Mouse (Mus musculus): ENCODE data around the gene Prpf19. TPM values are rescaled to one million over a fixed set of nuclear protein-coding genes. Genes with fewer than 3 reads are reported as not detected.

Gene Prpf19
- polyA plus RNA-seq, 1 experiment from 2014 or later: 35.8 TPM

DNA sequence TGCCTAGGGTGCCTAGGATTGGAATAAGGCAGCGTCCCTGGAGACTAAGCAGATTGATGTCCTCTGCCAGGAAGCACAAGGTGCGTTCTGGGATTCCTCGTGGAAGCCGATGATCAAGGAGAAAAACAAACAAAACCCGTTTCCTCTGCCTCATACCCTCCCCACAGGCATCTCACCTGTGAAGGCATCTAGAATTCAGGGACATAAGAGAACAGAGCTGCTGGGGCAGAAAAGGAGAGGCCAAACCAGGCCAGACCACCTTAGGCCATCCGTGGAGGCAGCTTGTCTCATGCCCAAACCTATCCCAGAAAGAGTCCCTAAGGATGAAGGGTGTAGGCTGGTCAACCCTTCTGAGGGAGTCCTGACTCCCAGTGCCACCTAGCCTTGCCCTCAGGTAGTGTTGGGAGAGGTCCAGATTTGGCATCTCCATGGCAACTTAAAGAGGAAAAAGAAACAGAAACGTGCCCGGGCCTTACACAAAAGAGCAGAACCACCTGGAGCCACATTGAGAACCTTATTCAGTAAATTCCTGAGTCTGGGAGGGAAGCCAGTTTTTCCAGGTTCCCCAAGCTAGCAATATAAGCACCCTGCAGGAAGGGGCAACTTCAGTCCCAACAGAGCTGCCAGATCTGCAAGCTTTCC lies 25.0 kb upstream of the Prpf19 start, which contains the start of gene Tmem132a:
Tmem132a (minus strand) TSS at position 55 of the 642 bp plus-strand sequence.
- Histone ChIP-seq H3K4me3 (replicated peaks) (peak within 1 kb of the TSS; percentile 77), H3K9ac (peak within 1 kb of the TSS; percentile 86), H3K4me2 (replicated peaks) (peak within 1 kb of the TSS; percentile 85), H3K27me3 (replicated peaks) (no peaks in the 10 kb centered on the region), H3K36me3 (peaks cover 26% of the 10 kb centered on the region), H3K27ac (peak within 1 kb of the TSS; percentile 76; the same call in 1 of the 2 replicates), H3K4me1 (replicated peaks) (peaks cover 14% of the 10 kb centered on the region), H3K9me3 (no peaks in the 10 kb centered on the region)
- peak; percentile 21 for ATAC-seq
- WGBS: 3% methylated on average over 8 of the region's 8 CpGs

DNA sequence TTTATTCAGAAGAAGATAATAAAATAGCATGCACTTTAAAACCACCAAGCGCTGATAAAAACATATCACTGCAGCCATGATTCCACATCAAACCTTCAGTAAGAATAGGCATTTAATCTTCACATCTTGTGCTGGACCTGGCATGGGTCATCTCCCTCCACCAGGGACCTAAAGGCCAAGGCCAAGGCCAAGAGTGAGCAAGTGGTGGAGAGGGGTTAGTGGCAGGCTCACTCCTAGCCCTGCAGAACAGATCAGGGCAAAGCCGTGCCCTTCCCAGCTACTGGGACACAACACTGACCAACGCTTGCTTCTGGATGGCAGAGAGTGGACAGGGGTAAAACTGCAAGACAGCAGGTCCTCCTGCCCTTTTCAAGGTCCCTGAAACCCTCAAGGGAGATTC lies 24.4 kb upstream of the Prpf19 start:
- WGBS: 88% methylated on average over 3 of the region's 3 CpGs

DNA sequence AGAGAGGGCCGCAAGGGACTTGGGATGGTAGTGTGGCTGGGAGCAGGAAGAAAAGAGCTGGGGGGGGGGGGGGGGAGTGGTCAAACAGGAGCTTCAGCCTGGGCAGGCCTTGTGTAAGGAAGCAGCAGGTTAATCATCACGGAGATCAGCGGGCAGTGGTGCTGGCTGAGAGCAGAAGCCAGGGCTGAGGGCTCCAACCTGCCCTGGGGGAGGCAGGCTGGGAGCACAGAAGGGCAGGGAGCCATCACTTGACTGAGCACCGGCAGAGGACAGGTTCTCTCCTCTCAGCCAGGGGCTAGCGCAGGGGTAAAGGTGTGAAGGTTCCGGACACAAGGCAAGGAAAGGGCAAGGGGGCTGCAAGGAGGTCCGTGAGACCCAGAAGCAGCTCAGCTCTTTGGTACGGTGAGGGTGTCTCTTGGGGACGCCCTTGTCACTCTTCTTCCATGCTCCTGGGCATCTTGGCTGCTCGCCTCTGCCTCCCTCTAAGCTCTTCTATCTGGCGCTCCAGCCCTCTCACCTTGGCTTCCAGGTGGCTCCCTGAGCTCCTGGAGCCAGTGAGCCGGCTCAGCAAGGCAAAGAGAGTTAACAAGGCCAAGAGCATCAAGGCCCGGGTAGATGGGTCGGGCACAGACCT lies 23.6 kb upstream of the Prpf19 start:
- ATAC-seq: no peak
- Histone ChIP-seq H3K9me3 (no peaks in the 10 kb centered on the region), H3K4me2 (replicated peaks) (no peak overlapping the region), H3K27ac (no peak overlapping the region), H3K9ac (no peak overlapping the region), H3K27me3 (replicated peaks) (no peaks in the 10 kb centered on the region), H3K4me3 (replicated peaks) (no peak overlapping the region), H3K36me3 (peaks cover 20% of the 10 kb centered on the region; the same call in 1 of the 2 replicates), H3K4me1 (replicated peaks) (peaks cover 14% of the 10 kb centered on the region)
- WGBS: 72% methylated on average over 14 of the region's 14 CpGs

More for the DNA sequence above, 24.4 kb upstream of the Prpf19 start:
- Histone ChIP-seq H3K27ac (no peak overlapping the region), H3K27me3 (replicated peaks) (no peaks in the 10 kb centered on the region), H3K4me2 (replicated peaks) (no peak overlapping the region), H3K36me3 (peaks cover 20% of the 10 kb centered on the region; the same call in 1 of the 2 replicates), H3K4me1 (replicated peaks) (peaks cover 14% of the 10 kb centered on the region), H3K4me3 (replicated peaks) (no peak overlapping the region), H3K9me3 (no peaks in the 10 kb centered on the region), H3K9ac (no peak overlapping the region)
- no peak for ATAC-seq

DNA sequence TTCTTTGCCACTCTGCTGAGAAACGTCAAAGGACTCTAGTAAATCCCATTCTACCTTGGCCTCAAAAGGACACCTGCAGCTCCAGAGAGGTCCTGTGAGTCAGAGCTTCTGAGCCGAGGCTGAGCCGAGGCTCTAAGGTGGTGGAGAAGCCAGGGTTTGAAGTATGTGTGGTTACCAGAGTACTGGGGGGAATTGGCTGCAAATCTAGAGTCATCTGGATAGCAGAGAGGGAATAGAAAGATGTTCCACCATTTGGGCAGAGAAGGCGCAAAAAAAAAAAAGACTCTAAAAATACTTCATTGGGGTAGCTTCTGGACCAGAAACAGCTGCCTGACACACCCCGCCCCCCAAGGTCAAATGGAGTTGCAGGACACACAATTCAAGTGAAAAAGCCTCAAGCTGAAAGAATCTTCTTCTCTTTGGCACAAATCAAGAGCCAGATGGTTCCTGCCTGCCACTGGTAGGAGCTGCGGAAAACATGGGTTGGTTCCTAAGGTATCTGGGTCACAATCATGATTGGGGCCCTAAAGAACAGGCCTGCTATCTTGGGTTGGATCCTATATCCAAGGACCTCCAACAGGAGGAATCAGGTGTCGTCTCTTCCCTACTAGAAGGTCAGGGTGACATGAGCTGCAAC lies 16.7 kb upstream of the Prpf19 start:
- 88% methylated on average over 7 of the region's 7 CpGs for WGBS
- H3K4me1 ChIP-seq (replicated peaks): peaks cover 13% of the 10 kb centered on the region
- peaks cover 4% of the 10 kb centered on the region; the same call in 1 of the 2 replicates for H3K36me3 ChIP-seq
- no peak for ATAC-seq
- H3K9me3 ChIP-seq: no peaks in the 10 kb centered on the region
- no peak overlapping the region for H3K4me2 ChIP-seq (replicated peaks)
- H3K27me3 ChIP-seq (replicated peaks): no peaks in the 10 kb centered on the region
- no peak overlapping the region for H3K4me3 ChIP-seq (replicated peaks)
- H3K27ac ChIP-seq: no peak overlapping the region
- H3K9ac ChIP-seq: no peak overlapping the region

DNA sequence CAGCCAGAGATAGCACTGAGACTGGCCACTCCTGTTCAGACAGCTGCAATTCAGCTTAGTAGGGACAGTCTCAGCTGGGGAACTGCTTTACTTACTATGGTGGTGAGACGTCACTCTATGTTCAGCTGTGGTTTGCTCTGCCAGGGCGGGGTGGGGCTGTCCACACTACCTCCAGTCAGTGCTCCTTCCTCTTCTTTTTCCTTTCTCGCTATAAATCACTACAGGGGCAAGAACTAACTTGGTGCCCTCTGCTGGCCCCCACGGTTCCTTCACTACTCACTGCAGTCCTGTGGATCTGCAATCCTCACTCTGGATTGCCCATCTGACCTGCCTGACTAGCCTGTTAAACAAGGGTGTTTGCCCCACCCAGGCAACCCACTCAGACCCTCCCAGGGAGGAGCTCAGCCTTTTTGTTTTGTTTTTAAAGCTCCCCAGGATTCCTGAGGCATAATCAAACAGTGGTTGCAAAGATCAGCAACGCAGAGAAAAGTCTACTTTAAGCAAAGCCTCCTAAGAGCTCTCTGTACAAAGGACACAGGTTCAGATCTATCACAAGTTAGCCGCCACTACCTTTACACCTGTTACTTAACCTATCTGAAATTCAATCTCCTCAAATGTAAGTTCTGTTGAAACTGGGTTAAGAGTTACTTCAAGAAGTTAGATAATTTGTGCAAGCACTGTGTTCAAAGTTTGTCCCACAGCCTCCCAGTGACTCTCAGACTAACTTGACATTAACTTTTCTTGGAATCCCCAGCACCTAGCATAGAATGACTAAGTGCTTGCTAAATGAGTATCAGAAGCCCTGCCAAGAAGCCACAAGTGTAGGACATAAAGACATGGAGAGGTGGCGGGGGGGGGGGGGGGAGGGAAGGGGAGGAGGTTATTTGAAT lies 14.7 kb upstream of the Prpf19 start:
- H3K9ac ChIP-seq: no peak overlapping the region
- WGBS: 46% methylated on average over 6 of the region's 7 CpGs
- no peak overlapping the region for H3K27ac ChIP-seq
- H3K4me2 ChIP-seq (replicated peaks): peak overlapping the region; percentile 84
- H3K36me3 ChIP-seq: no peaks in the 10 kb centered on the region
- H3K4me1 ChIP-seq (replicated peaks): peaks cover 13% of the 10 kb centered on the region
- H3K9me3 ChIP-seq: no peaks in the 10 kb centered on the region
- H3K27me3 ChIP-seq (replicated peaks): no peaks in the 10 kb centered on the region
- peak; percentile 28 for ATAC-seq
- H3K4me3 ChIP-seq (replicated peaks): peak overlapping the region; percentile 61

DNA sequence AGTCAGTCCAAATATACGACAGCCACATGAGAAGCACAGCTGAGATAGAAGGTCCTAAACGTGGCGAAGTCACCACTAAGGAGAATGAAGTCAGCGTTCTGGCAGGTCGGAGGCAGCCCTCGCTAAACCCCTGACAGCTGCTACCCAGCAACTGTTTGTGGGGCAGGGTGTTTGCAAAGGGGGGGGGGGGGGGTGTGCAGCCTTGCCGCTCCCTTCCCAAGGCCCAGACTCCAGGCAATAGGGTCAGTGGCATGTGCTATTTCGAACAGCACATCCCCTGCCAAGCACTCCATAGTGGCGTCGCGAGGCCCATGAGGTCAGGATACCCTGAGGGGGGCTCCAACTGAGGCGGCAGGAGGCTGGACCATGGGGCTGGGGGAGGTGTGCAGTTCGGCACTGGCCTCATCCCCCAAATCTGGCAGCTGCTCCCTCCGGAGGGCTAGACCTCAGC lies 14.0 kb upstream of the Prpf19 start:
- H3K4me1 ChIP-seq (replicated peaks): peaks cover 13% of the 10 kb centered on the region
- peak overlapping the region; percentile 61 for H3K4me3 ChIP-seq (replicated peaks)
- no peaks in the 10 kb centered on the region for H3K27me3 ChIP-seq (replicated peaks)
- H3K9me3 ChIP-seq: no peaks in the 10 kb centered on the region
- H3K9ac ChIP-seq: peak overlapping the region; percentile 67
- peak overlapping the region; percentile 84 for H3K4me2 ChIP-seq (replicated peaks)
- no peak; the same call in 1 of the 2 replicates for ATAC-seq
- WGBS: 2% methylated on average over 14 of the region's 14 CpGs
- no peaks in the 10 kb centered on the region for H3K36me3 ChIP-seq
- peak overlapping the region; percentile 81; the same call in 1 of the 2 replicates for H3K27ac ChIP-seq

DNA sequence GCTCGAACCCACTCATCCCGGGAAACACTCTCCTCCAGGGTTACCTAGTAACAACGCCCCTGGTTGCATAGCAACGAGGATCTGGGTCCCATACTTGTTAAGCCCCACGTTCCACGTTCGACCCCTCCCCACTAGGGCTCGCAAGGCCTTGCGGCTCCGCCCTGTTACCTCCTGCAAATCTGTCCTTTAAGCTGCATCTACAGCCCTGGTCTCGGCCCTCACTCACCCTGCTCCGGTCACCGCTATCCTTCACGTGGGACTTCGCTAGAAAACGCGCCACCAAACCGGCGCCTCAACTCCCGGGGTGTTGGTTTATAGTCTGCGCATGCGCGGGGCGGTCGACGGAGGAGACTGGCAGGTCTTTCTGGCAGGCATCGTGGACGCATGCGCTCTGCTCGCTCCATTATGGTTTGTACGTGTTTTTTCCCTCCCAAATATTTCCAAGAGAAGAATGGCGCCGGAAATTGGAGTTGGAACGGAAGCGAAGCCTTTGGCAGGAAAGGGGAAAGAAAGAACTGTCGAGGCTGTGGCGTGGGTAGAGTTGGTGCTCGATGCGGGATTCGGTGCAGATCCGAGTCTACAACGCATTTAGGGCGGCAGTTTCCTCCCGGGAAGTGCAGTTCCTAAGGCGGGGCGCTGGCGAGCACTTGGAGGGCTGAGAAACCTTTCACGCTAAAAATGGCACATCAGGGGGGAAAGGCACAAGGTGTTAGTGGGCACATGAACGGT lies 13.4 kb upstream of the Prpf19 start, which contains the start of gene Tmem109:
Tmem109 (minus strand) TSS at position 576 of the 729 bp plus-strand sequence.
- Histone ChIP-seq H3K27ac (peak within 1 kb of the TSS; percentile 81), H3K9me3 (no peaks in the 10 kb centered on the region), H3K4me1 (replicated peaks) (peaks cover 13% of the 10 kb centered on the region), H3K9ac (peak within 1 kb of the TSS; percentile 67), H3K36me3 (no peaks in the 10 kb centered on the region), H3K4me2 (replicated peaks) (peak within 1 kb of the TSS; percentile 84), H3K27me3 (replicated peaks) (no peaks in the 10 kb centered on the region), H3K4me3 (replicated peaks) (peak within 1 kb of the TSS; percentile 61)
- under 1% methylated on average over 49 of the region's 49 CpGs for WGBS
- ATAC-seq: peak; percentile 93

DNA sequence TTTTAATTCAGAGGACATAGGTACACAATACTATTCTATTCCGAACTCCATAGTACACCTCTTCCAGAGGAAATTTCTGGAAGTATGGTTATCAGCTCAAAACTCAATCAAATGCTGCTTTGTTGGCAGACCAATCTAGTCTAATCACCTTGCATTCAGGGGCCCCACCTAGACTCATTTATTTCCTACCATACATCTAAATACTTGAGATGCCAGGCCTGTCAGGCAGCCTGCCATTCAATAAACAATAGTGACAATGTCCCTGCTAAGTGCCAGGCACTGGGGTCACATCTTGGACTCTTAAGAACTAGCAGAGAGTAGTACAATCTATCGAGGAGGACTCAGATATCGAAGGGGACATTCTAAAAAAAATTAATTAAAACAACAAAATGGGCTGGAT lies 2.8 kb upstream of the Prpf19 start:
- H3K36me3 ChIP-seq: no peaks in the 10 kb centered on the region
- no peak overlapping the region for H3K9ac ChIP-seq
- WGBS: 81% methylated on average over 3 of the region's 3 CpGs
- H3K4me3 ChIP-seq (replicated peaks): no peak overlapping the region
- H3K4me2 ChIP-seq (replicated peaks): no peak overlapping the region
- no peak overlapping the region for H3K27ac ChIP-seq
- no peaks in the 10 kb centered on the region for H3K27me3 ChIP-seq (replicated peaks)
- ATAC-seq: no peak
- no peaks in the 10 kb centered on the region for H3K9me3 ChIP-seq
- H3K4me1 ChIP-seq (replicated peaks): peaks cover 7% of the 10 kb centered on the region; the same call in 1 of the 2 replicates

DNA sequence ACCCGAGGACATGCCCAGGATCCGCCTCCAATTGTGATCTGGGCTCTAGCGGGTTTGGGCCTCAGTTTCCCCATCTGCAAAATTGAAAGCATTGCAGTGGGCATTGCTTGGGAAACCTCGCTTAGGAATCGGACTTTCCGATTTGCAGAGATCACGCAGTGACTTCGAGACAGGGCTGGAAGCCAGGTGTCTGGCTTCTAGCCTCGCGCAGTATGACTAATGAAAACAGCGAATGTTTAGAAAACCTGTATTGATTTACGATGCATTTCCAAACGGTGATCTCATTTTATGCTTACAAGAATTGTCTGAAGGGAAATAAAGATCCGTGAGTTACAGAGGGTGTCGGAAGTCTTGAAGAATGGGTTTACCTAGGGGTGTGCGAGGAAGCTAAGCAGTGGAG lies 677 bp downstream of the Prpf19 start:
- H3K36me3 ChIP-seq: peaks cover 19% of the 10 kb centered on the region
- ATAC-seq: peak; percentile 2; the same call in 1 of the 2 replicates

DNA sequence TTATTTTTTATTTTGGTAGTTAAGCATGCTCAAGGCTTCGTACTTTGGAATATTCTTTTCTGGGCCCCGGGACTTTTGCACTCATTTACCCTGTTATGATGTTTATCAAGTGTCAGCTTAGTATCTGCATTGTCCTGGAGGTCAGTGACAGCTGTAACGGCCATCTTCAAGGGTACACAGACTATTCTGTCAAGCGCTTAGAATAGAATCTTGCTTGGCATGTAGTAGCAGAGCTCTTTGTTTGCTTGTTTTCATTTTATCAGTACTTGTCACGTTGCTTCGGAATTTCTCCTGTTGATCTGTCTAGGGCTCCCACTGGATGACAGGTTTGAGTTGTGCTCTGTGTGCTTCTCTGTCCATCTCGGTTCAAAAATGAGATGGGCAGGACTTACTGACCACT lies 1.8 kb downstream of the Prpf19 start:
- Histone ChIP-seq H3K9me3 (no peaks in the 10 kb centered on the region), H3K27me3 (replicated peaks) (no peaks in the 10 kb centered on the region), H3K27ac (no peak overlapping the region), H3K36me3 (peaks cover 27% of the 10 kb centered on the region), H3K4me1 (replicated peaks) (peaks cover 7% of the 10 kb centered on the region; the same call in 1 of the 2 replicates), H3K4me3 (replicated peaks) (peak overlapping the region; percentile 78; the same call in 1 of the 2 replicates), H3K9ac (peak overlapping the region; percentile 73; the same call in 1 of the 2 replicates), H3K4me2 (replicated peaks) (peak overlapping the region; percentile 65)
- no peak for ATAC-seq
- WGBS: 64% methylated on average over 7 of the region's 7 CpGs

More for the DNA sequence above, 677 bp downstream of the Prpf19 start:
- Histone ChIP-seq H3K9ac (peak overlapping the region; percentile 73), H3K27ac (peak overlapping the region; percentile 92), H3K9me3 (no peaks in the 10 kb centered on the region), H3K4me3 (replicated peaks) (peak overlapping the region; percentile 78), H3K4me1 (replicated peaks) (peaks cover 7% of the 10 kb centered on the region; the same call in 1 of the 2 replicates), H3K27me3 (replicated peaks) (no peaks in the 10 kb centered on the region), H3K4me2 (replicated peaks) (peak overlapping the region; percentile 65)
- WGBS: under 1% methylated on average over 16 of the region's 16 CpGs

DNA sequence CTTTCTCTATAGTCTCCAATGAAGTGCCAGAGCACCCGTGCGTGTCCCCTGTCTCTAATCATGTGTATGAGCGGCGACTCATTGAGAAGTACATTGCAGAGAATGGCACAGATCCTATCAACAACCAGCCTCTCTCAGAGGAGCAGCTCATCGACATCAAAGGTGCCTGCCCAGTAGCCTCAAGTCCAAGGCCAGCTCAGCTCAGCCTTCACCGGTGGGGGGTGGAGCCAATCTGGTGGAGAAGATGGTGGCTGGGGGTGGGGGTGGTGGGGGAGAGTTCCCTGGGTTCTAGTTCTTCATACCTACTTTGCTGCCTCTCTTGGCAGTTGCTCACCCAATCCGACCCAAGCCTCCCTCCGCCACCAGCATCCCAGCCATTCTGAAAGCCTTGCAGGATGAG lies 2.5 kb downstream of the Prpf19 start:
- Histone ChIP-seq H3K4me3 (replicated peaks) (no peak overlapping the region), H3K4me1 (replicated peaks) (peaks cover 7% of the 10 kb centered on the region; the same call in 1 of the 2 replicates), H3K4me2 (replicated peaks) (0 out of 2 replicates have a peak overlapping the region, but pooled peaks have one; percentile 65), H3K36me3 (peaks cover 33% of the 10 kb centered on the region), H3K9me3 (no peaks in the 10 kb centered on the region), H3K27me3 (replicated peaks) (no peaks in the 10 kb centered on the region), H3K9ac (no peak overlapping the region), H3K27ac (no peak overlapping the region)
- ATAC-seq: no peak
- 75% methylated on average over 8 of the region's 8 CpGs for WGBS
